Mouse (Mus musculus): ENCODE data around the gene Dgkq. TPM values are rescaled to one million over a fixed set of nuclear protein-coding genes. Genes with fewer than 3 reads are reported as not detected.

Gene Dgkq
- polyA plus RNA-seq, 2 experiments = 12.5 to 35.3 TPM

GRCm38 (mm10) chr5:108713096-108713495 lies 43.6 kb upstream of the Dgkq start:
- no peaks in the 10 kb centered on the region for H3K9me3 ChIP-seq (ENCODE audit: control insufficient read depth, low read length)
- H3K9ac ChIP-seq (ENCODE audit: low read depth, low read length, severe bottlenecking) = no peak overlapping the region
- DNase-seq (ENCODE audit: low spot score) (no peak), ATAC-seq (ENCODE audit: low FRiP score, low read depth) (no peak)
- no peak overlapping the region for H3K4me2 ChIP-seq (replicated peaks; ENCODE audit: low read depth, low read length, severe bottlenecking)
- peaks cover 16% of the 10 kb centered on the region for H3K4me1 ChIP-seq (ENCODE audit: control insufficient read depth, insufficient read depth, low read length)
- WGBS = 90% methylated on average over 2 of the region's 2 CpGs
- no peak for TF ChIP-seq POLR2A (IDR thresholded peaks at IDR 0.05; ENCODE audit: borderline replicate concordance, extremely low read depth, insufficient read depth, insufficient read length)
- H3K27me3 ChIP-seq (ENCODE audit: control insufficient read depth, insufficient read depth, low read length) = no peaks in the 10 kb centered on the region
- 0 out of 2 replicates have a peak, but pooled peaks cover 8% of the 10 kb centered on the region for H3K36me3 ChIP-seq (ENCODE audit: control insufficient read depth, insufficient read depth, low read length)
- no peak overlapping the region for H3K4me3 ChIP-seq (replicated peaks; ENCODE audit: low read length)
- peak overlapping the region; percentile 79 for H3K27ac ChIP-seq (replicated peaks; ENCODE audit: low read depth, low read length)

GRCm38 (mm10) chr5:108711968-108712367 lies 42.5 kb upstream of the Dgkq start:
- H3K9me3 ChIP-seq (ENCODE audit: control insufficient read depth, low read length) = no peaks in the 10 kb centered on the region
- peaks cover 17% of the 10 kb centered on the region for H3K36me3 ChIP-seq (ENCODE audit: control insufficient read depth, insufficient read depth, low read length)
- no peak for TF ChIP-seq POLR2A (IDR thresholded peaks at IDR 0.05; ENCODE audit: borderline replicate concordance, extremely low read depth, insufficient read depth, insufficient read length)
- H3K27me3 ChIP-seq (ENCODE audit: control insufficient read depth, insufficient read depth, low read length) = no peaks in the 10 kb centered on the region
- H3K9ac ChIP-seq (ENCODE audit: low read depth, low read length, severe bottlenecking) = no peak overlapping the region
- H3K4me2 ChIP-seq (replicated peaks; ENCODE audit: low read depth, low read length, severe bottlenecking) = no peak overlapping the region
- no peak overlapping the region for H3K27ac ChIP-seq (replicated peaks; ENCODE audit: low read depth, low read length)
- H3K4me3 ChIP-seq (replicated peaks; ENCODE audit: low read length) = no peak overlapping the region
- 71% methylated on average over 6 of the region's 6 CpGs for WGBS
- peaks cover 13% of the 10 kb centered on the region for H3K4me1 ChIP-seq (ENCODE audit: control insufficient read depth, insufficient read depth, low read length)
- DNase-seq (ENCODE audit: low spot score) = no peak
- ATAC-seq (ENCODE audit: low FRiP score, low read depth) = no peak

- Histone ChIP-seq H3K27me3 (ENCODE audit: control insufficient read depth, insufficient read depth, low read length) (no peaks in the 10 kb centered on the region), H3K9me3 (ENCODE audit: control insufficient read depth, low read length) (no peaks in the 10 kb centered on the region), H3K9ac (ENCODE audit: low read depth, low read length, severe bottlenecking) (no peak overlapping the region), H3K4me3 (replicated peaks; ENCODE audit: low read length) (no peak overlapping the region), H3K27ac (replicated peaks; ENCODE audit: low read depth, low read length) (no peak overlapping the region), H3K36me3 (ENCODE audit: control insufficient read depth, insufficient read depth, low read length) (peaks cover 45% of the 10 kb centered on the region), H3K4me1 (ENCODE audit: control insufficient read depth, insufficient read depth, low read length) (peaks cover 8% of the 10 kb centered on the region), H3K4me2 (replicated peaks; ENCODE audit: low read depth, low read length, severe bottlenecking) (no peak overlapping the region)
- 45% methylated on average over 6 of the region's 6 CpGs for WGBS
- no peak for DNase-seq (ENCODE audit: low spot score)
- ATAC-seq (ENCODE audit: low FRiP score, low read depth) = no peak
- no peak for TF ChIP-seq POLR2A (IDR thresholded peaks at IDR 0.05; ENCODE audit: borderline replicate concordance, extremely low read depth, insufficient read depth, insufficient read length)
Measured at GRCm38 (mm10) chr5:108708981-108709731, 39.7 kb upstream of the Dgkq start.

- Histone ChIP-seq H3K9ac (ENCODE audit: low read depth, low read length, severe bottlenecking) (no peak overlapping the region), H3K4me1 (ENCODE audit: control insufficient read depth, insufficient read depth, low read length) (peaks cover 2% of the 10 kb centered on the region; the same call in 1 of the 2 replicates), H3K27ac (replicated peaks; ENCODE audit: low read depth, low read length) (no peak overlapping the region), H3K9me3 (ENCODE audit: control insufficient read depth, low read length) (no peaks in the 10 kb centered on the region), H3K4me3 (replicated peaks; ENCODE audit: low read length) (no peak overlapping the region), H3K27me3 (ENCODE audit: control insufficient read depth, insufficient read depth, low read length) (no peaks in the 10 kb centered on the region), H3K4me2 (replicated peaks; ENCODE audit: low read depth, low read length, severe bottlenecking) (no peak overlapping the region), H3K36me3 (ENCODE audit: control insufficient read depth, insufficient read depth, low read length) (peaks cover 53% of the 10 kb centered on the region)
- ATAC-seq (ENCODE audit: low FRiP score, low read depth) (no peak), DNase-seq (ENCODE audit: low spot score) (no peak)
- no peak for TF ChIP-seq POLR2A (IDR thresholded peaks at IDR 0.05; ENCODE audit: borderline replicate concordance, extremely low read depth, insufficient read depth, insufficient read length)
- 90% methylated on average over 1 of the region's 1 CpGs for WGBS
Measured at GRCm38 (mm10) chr5:108708419-108708818, 38.9 kb upstream of the Dgkq start.

GRCm38 (mm10) chr5:108707758-108708157 lies 38.3 kb upstream of the Dgkq start:
- H3K4me3 ChIP-seq (replicated peaks; ENCODE audit: low read length) = no peak overlapping the region
- no peak for ATAC-seq (ENCODE audit: low FRiP score, low read depth)
- H3K9ac ChIP-seq (ENCODE audit: low read depth, low read length, severe bottlenecking) = no peak overlapping the region
- H3K9me3 ChIP-seq (ENCODE audit: control insufficient read depth, low read length) = no peaks in the 10 kb centered on the region
- no peaks in the 10 kb centered on the region for H3K4me1 ChIP-seq (ENCODE audit: control insufficient read depth, insufficient read depth, low read length)
- no peak overlapping the region for H3K4me2 ChIP-seq (replicated peaks; ENCODE audit: low read depth, low read length, severe bottlenecking)
- H3K27ac ChIP-seq (replicated peaks; ENCODE audit: low read depth, low read length) = no peak overlapping the region
- WGBS = 83% methylated on average over 2 of the region's 2 CpGs
- DNase-seq (ENCODE audit: low spot score) = no peak
- no peaks in the 10 kb centered on the region for H3K27me3 ChIP-seq (ENCODE audit: control insufficient read depth, insufficient read depth, low read length)
- no peak for TF ChIP-seq POLR2A (IDR thresholded peaks at IDR 0.05; ENCODE audit: borderline replicate concordance, extremely low read depth, insufficient read depth, insufficient read length)
- H3K36me3 ChIP-seq (ENCODE audit: control insufficient read depth, insufficient read depth, low read length) = peaks cover 59% of the 10 kb centered on the region
